Mouse (Mus musculus): ENCODE results near the gene Poc1a.

Poc1a gene

DNA sequence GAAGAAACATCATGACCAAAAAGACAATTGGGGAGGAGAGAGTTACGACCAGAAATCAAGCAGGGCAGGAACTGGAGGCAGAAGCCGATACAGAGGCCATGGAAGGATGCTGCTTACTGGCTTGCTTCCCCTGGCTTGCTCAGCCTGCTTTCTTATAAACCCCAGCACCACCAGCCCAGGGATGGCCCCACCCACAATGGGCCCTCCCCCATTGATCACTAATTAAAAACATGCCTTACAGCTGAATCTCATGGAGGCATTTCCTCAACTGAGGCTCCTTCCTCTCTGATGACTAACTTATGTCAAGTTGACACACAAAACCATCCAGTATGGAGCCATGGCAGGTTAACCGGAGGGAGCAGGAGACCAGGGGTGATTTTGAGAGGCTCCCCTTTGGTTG, 118.9 kb downstream of the Poc1a start:
- DNase-seq (ENCODE audit: low spot score in 2 of 2) = no peak
